Mouse (Mus musculus): ENCODE results near the gene Flt1.
"Not testable (repeated sequence)": the region's sequence is repeated elsewhere in the genome, so short reads cannot be mapped to it uniquely, and the experiment has no call there.

Gene Flt1

GRCm38 (mm10) chr5:147614659-147615058 lies 111.2 kb downstream of the Flt1 start:
- no peak for DNase-seq (ENCODE audit: low spot score in 2 of 2)

- DNase-seq (ENCODE audit: low spot score in 2 of 2): not testable (repeated sequence)
Observed at GRCm38 (mm10) chr5:147611348-147611747, 114.5 kb downstream of the Flt1 start.

GRCm38 (mm10) chr5:147607256-147607975 lies 118.4 kb downstream of the Flt1 start:
- no peak for DNase-seq (ENCODE audit: low spot score in 2 of 2)

GRCm38 (mm10) chr5:147606751-147607150 lies 119.1 kb downstream of the Flt1 start:
- DNase-seq (ENCODE audit: low spot score in 2 of 2): no peak

GRCm38 (mm10) chr5:147601460-147602360 lies 124.1 kb downstream of the Flt1 start:
- no peak for DNase-seq (ENCODE audit: low spot score in 2 of 2)

GRCm38 (mm10) chr5:147597825-147598224 lies 128.0 kb downstream of the Flt1 start:
- DNase-seq (ENCODE audit: low spot score in 2 of 2): no peak

GRCm38 (mm10) chr5:147589814-147590213 lies 136.0 kb downstream of the Flt1 start:
- no peak for DNase-seq (ENCODE audit: low spot score in 2 of 2)

GRCm38 (mm10) chr5:147585070-147585469 lies 140.7 kb downstream of the Flt1 start:
- no peak for DNase-seq (ENCODE audit: low spot score in 2 of 2)

- DNase-seq (ENCODE audit: low spot score in 2 of 2): no peak
Observed at GRCm38 (mm10) chr5:147584648-147585047, 141.2 kb downstream of the Flt1 start.

- peak in 1 of 2 experiments; percentile 72 for DNase-seq (ENCODE audit: low spot score in 2 of 2)
Observed at GRCm38 (mm10) chr5:147583702-147584298, 142.0 kb downstream of the Flt1 start.

- no peak for DNase-seq (ENCODE audit: low spot score in 2 of 2)
Observed at GRCm38 (mm10) chr5:147580181-147580580, 145.6 kb downstream of the Flt1 start.

- DNase-seq (ENCODE audit: low spot score in 2 of 2): no peak
Observed at GRCm38 (mm10) chr5:147579691-147580090, 146.1 kb downstream of the Flt1 start.

- no peak for DNase-seq (ENCODE audit: low spot score in 2 of 2)
Observed at GRCm38 (mm10) chr5:147579148-147579547, 146.7 kb downstream of the Flt1 start.

GRCm38 (mm10) chr5:147577003-147577402 lies 148.8 kb downstream of the Flt1 start:
- no peak for DNase-seq (ENCODE audit: low spot score in 2 of 2)

- DNase-seq (ENCODE audit: low spot score in 2 of 2): no peak
Observed at GRCm38 (mm10) chr5:147574517-147574916, 151.3 kb downstream of the Flt1 start.

- no peak for DNase-seq (ENCODE audit: low spot score in 2 of 2)
Observed at GRCm38 (mm10) chr5:147573555-147573954, 152.3 kb downstream of the Flt1 start.

- DNase-seq (ENCODE audit: low spot score in 2 of 2): no peak
Observed at GRCm38 (mm10) chr5:147572695-147573094, 153.1 kb downstream of the Flt1 start.

- no peak for DNase-seq (ENCODE audit: low spot score in 2 of 2)
Observed at GRCm38 (mm10) chr5:147566335-147566734, 159.5 kb downstream of the Flt1 start.

- no peak for DNase-seq (ENCODE audit: low spot score in 2 of 2)
Observed at GRCm38 (mm10) chr5:147565444-147565843, 160.4 kb downstream of the Flt1 start.

GRCm38 (mm10) chr5:147564140-147564590 lies 161.6 kb downstream of the Flt1 start:
- no peak for DNase-seq (ENCODE audit: low spot score in 2 of 2)

- no peak for DNase-seq (ENCODE audit: low spot score in 2 of 2)
Observed at GRCm38 (mm10) chr5:147563511-147564139, 162.2 kb downstream of the Flt1 start.

- not testable (repeated sequence) for DNase-seq (ENCODE audit: low spot score in 2 of 2)
Observed at GRCm38 (mm10) chr5:147557641-147558040, 168.2 kb downstream of the Flt1 start.

All from frontal cortex, postnatal 10 days (tissue).